Mouse (Mus musculus) spleen, postnatal 14 days (tissue): ENCODE results near the gene Tbc1d32.

ENCODE experiments used
- DNase-seq, 2 experiments: peaks; one replicate each; pipeline ENCODE4 v3.0.0; 2021 to 2022; ENCODE audit warnings: low spot score in 2 of 2

Tbc1d32 gene

DNA sequence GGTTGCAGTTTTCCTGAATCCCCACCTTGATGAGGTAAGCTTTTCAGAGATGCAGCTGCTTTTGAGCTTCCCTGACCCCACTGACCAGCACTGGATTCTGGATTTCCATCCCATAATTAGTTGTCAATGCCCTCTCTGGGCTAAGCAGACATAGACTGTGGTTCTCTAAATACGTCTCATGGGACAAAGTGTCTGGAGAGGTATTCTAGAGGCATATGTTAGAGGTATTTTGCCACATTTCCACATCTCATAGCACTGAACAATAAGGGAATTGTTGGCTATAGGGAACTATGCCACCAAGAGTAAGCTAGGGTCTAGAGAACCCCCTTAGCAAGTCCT lies 121.5 kb downstream of the Tbc1d32 start:
- DNase-seq = no peak

DNA sequence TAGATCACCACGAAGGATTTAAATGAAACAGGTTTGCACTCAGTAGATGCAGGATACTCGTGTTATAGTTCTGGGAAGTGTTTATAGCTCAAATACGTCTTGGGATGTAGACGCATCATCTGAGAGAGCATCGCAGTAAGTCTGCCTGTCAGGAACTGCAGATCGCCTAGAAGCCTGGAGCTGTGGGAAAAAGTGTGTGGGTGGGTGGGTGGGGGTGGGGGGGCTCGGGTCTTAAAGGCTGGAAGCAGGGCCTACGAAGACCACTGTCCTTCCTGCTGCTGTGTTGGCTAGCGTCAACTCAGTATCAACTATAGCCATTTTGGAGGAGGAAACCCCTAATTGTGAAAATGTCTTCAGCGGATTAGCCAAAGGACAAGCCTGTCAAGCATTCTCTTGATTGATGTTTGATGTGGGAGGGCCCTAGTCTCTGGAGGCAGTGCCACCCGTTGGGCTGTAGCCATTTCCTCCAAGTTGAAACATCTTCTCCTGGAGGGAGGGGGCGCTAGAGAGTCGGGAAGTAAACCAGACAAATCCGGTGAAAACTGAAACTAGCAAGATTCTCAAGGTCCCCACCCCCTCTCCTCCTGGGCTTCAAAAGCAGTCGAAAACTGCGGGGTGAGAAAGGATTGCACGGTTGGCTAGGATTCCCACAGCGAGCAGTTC lies 122.0 kb downstream of the Tbc1d32 start, which contains the start of gene Msl3l2:
Gene Msl3l2, plus strand, starts transcription at position 585 of the 663 bp plus-strand sequence.
- peak; percentile 56 to 71 for DNase-seq

DNA sequence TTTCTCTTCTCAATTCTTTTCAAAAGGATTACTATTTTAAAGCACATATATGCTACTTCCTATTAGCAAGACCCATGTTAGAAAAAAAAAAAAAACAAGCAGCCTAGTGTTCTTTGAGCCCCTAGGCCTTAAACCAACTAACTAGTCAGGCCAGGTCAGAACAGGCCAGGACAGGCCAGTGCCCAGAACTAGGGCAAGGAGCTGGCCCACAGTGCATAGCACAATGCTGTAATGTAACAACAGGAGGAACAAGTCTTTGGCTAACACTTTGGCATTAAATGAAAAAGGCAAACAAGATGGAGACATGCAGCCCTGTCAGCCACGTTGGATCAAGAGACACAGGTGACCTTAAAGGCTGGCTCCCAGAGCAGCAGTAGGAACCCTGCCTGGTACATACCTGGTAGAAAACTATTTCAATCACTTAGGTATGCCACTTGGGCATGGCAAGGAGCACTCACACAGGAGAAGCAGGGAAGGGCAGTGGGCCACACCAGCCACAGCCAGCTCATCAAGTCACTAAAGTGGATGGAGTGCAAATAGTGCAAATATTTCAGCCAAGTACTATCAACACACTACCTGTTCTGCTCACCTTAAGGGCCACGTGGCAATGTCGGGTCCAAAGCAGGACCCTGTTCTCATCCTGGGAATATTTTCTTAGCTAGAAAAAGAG lies 128.7 kb downstream of the Tbc1d32 start:
- no peak for DNase-seq

DNA sequence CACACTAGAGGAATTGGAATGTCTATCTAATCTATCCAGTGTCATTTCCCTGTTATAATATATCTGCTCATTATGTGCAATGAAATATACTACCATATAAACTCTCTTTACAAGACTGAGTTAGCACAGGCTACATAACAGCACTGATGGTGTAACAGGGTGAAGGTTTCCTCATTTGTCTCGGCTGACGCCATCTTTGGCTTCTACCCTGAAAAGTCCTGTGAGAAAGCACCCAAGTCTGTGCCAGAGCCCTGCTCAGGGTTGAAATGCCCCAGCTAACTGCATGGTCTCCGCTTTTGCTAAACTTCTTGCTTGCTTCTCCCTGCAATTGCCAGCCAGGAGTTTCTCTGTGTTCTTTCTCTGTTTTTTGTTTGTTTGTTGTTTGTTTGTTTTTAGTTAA lies 129.4 kb downstream of the Tbc1d32 start:
- no peak for DNase-seq

DNA sequence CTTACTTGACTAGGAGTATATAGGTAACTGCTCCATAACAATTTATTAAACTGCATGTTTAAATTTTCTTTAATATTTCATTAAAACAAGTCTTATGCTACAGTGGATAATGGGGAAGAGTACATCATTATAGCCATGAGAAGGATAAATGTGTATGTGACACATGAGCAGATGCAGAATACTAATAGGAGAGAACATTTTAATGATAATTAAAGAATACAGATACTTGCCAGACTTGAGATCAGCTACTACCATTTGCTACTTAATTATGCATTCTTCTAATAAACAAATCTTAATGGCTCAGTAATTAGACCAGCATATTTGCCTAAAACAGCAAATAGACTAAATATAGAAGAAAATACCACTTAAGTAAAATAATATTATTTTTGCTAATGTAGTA lies 131.7 kb downstream of the Tbc1d32 start:
- no peak for DNase-seq

DNA sequence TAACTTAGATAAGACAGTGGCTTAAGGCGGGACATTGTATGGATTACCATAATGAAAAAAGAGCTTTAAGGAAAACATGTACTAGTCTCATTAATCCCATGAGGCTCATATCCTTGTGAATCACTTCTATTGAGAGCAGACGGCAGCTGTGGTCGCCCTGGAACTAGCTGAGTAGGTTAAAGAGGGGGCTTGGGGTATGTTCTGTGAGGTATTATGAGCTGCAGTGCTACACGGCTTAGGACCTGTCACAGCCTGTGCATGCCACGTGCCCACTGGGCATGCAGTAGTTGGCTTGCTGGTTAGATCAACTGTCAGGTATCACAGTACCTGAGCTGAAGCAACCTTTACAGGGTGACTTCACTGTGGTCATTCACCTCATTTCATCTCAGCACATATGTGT lies 133.9 kb downstream of the Tbc1d32 start:
- no peak for DNase-seq

DNA sequence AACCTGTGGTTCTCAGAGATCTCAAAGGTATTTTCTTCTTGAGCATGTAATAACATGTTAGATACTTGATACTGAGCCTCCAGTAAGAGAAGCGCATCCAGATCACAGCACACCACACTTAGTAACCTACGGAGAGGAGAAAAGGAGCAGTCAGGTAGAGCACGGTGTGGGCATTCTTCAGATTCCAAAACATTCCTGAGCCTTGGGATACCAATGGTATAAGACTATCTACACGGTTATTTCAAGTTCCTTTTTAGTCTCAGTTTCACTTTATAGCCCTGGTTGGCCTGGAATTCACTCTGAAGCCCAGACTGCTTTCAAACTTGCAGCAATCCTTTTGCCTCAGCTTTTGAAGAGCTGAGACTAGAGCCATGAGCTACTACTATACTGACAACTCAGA lies 138.8 kb downstream of the Tbc1d32 start:
- no peak for DNase-seq

DNA sequence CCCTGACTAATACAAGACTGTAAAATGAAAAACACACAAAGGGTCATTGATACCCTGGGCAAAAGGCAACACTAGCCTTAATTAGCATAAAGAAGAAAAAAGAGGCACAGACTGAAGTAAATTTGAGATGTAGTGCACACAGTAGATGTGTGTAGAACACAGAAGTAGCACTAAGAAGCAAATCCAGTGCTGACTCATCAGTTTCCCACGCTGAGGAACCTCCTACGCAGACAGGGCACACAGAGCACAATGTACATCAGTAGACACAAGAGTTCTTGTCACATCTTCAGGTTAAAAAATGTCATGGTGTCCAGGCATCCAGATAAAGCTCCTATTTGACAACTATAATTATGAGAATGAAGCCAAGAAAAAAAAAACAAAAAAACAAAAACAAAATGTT lies 165.7 kb downstream of the Tbc1d32 start:
- no peak for DNase-seq

DNA sequence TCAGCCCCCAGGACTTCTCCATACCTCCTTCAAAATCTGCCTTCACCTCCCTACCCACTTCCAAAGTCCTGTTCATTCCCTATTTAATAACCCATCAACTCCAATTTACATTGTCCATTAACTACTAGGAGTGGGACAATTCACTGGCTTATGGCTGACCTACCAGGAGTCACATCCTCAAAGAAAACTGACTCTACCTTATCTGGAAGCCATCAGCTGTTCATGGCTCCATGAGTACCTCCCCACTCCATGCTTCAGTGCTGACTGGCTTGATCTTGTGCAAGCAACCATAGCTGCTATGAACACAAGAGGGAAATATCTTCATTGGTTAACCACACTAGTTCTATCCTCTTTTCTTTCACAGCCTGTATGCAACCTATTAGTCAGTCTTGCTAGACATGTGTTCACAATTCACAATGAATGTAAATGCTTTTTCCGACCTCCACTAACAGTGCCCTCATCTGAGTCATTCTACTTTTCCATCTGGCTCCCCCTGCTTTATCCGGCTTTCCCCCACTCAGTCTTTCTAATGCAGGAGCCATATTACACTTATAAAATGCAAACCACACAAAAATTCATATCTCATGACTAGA lies 167.2 kb downstream of the Tbc1d32 start:
- DNase-seq = no peak

DNA sequence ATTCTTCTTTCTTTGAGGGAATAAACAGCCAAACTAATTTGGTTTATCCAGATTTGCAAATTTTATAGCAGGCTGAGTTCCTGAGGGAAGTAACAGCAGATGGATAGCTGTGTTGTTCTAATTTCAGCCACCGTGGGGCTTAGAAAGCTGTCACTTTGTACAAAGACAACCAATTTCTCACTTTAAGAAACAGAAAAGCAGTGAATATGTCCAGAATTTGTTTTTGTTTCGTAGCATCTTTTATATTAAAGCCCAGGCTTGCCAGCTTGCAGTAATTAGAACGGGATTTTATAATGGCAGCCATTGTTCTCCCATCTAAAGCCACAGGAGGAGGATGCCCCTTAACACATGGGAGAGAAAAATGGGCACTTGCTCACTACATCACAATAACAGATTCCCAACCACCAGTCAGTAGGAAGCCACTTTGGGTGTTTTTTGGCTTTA lies 169.5 kb downstream of the Tbc1d32 start:
- DNase-seq = no peak

DNA sequence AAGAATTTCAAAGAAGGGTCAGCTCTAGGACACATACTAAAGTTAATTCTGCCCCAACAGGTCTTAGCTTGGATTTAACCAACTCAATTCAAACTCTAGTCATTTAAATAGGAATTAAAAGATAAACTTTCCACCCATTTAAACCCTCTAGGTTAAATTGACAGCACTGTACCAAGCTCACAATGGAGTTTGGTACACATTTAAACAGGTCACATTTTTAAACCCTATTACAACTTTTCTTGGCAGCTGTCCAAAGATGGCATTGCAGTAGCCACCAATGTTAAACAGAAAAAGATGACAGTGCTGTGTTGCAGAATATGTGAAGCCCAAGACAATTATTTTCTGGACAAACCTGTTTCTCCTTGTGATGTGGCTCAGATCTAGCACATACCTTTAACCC lies 203.1 kb downstream of the Tbc1d32 start:
- no peak for DNase-seq

DNA sequence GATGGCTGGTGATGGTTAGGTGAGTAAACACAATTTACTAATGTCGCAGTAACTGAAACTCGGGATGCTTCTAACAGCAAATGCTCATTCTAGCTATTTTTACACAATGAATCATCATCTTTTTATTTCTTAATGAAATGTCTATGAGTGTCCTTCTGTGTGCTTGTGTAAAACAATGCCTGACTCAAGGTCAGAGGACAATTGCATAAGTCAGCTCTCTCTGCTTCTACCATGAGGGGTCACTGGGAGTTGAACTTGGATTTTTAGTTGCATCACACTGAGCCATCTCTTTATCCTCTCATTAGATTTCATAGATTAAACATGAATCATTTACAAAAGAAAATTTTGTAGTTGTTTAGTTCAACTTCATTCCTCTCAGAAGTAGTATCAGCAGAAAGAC lies 203.9 kb downstream of the Tbc1d32 start:
- no peak for DNase-seq

DNA sequence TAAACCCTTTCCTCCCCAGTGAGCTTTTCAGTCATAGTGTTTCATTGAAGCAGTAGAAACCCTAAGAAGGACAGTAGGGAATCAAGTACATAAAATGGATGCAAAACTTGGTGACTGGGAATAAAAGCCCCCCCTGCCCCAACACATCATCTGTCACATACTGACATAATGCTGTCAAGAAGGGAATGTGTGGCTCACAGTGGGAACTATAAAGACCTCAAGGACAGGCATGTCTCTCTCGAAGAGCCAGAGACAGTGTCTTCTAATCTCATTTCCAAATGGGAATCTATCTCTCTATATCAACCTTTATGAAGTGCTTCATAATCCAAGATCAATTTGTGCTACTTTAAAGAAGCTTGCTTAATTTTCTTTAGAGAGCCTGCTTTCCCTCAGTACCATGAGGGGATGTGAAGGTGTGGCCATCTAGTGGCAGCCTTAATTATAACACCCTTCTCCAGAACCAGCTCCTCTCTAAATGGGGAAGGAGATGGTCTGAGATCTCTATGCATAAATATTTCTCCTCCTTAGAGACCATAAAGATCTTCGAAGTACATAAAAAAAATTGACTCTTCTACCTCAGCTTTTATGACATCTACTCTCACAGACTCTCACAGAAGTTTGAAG lies 248.5 kb downstream of the Tbc1d32 start:
- peak in 1 of 2 experiments; percentile 5 for DNase-seq

DNA sequence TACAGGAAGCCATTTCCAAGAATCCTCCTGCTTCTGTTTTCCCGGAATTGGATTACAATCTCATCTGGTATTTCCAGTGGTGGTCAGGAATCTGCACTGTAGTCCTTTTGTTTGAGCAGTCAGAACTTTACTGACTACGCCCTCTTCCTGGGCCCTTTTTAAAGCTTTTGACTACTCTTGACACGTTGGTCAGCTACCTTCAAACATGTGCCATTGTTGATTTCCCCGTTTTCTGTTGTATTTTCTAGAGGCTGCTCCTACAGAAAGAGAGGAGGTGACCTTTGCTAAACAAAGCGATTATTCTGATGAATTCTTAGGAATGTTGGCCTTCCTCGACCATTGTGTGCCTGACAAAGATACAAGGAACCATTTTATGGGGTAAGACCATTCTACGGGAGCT lies 250.5 kb downstream of the Tbc1d32 start:
- DNase-seq = no peak
